Mouse (Mus musculus): ENCODE data around the gene Bdh1. TPM values are rescaled to one million over a fixed set of nuclear protein-coding genes. Genes with fewer than 3 reads are reported as not detected.

Bdh1 gene
- polyA plus RNA-seq, 1 experiment from 2014 or later: 22.7 TPM

DNA sequence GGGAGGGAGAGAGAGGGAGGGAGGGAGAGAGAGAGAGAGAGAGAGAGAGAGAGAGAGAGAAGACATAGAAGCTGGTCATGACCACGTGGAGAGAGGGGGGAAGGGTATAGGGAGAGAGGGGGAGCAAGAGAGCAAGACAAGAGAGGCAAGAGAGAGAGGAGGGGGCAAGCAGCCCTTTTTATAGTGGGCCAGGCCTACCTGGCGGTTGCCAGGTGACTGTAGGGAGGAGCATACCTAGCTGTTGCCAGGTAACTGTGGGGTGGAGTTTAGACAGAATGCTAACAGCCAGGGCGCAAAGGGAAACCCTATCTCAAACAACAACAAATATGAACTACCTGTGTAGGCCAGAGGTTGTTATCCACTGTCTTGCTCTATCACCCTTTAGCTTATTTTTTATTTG is 8.3 kb upstream of the Bdh1 start:
- Histone ChIP-seq H3K27ac (no peak overlapping the region), H3K9me3 (no peaks in the 10 kb centered on the region), H3K27me3 (no peaks in the 10 kb centered on the region), H3K9ac (no peak overlapping the region), H3K36me3 (no peaks in the 10 kb centered on the region), H3K4me1 (no peaks in the 10 kb centered on the region), H3K4me3 (no peak overlapping the region), H3K4me2 (replicated peaks) (no peak overlapping the region)
- ATAC-seq (ENCODE audit: insufficient number of reproducible peaks, insufficient read depth, low FRiP score, low TSS enrichment): no peak
- WGBS: 64% methylated on average over 3 of the region's 3 CpGs

DNA sequence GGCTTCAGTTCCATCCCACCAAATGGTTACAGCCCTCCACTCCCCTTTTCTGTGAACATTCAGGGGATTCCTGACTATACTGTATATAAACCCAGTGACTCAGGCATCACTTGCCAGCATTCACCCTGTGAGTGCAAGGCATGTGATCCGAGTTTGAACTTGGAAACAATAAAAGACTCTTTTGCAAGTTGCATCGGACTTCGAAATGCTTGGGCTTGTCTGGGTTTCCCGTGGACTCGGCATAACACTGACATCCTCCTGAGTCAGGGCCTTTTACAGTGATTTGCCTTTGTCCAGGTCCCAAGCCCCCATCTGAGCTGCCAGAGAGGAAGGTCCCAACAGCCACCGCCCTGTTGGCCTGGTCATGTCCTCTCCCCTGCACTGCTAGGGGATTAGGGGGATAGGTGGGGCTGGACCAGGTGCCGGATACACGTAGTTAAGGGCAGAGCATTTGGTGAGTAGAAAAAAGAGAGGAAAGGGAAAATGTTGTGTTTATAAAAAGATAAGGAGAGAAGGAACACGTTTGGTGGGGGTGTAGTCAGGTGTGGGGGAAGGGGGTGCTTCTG is 6.1 kb upstream of the Bdh1 start:
- no peak overlapping the region for H3K4me3 ChIP-seq
- no peak overlapping the region for H3K27ac ChIP-seq
- no peaks in the 10 kb centered on the region for H3K4me1 ChIP-seq
- H3K27me3 ChIP-seq: no peaks in the 10 kb centered on the region
- H3K9me3 ChIP-seq: no peaks in the 10 kb centered on the region
- no peak overlapping the region for H3K4me2 ChIP-seq (replicated peaks)
- no peak for ATAC-seq (ENCODE audit: insufficient number of reproducible peaks, insufficient read depth, low FRiP score, low TSS enrichment)
- H3K36me3 ChIP-seq: no peaks in the 10 kb centered on the region
- 58% methylated on average over 9 of the region's 9 CpGs for WGBS
- H3K9ac ChIP-seq: no peak overlapping the region

DNA sequence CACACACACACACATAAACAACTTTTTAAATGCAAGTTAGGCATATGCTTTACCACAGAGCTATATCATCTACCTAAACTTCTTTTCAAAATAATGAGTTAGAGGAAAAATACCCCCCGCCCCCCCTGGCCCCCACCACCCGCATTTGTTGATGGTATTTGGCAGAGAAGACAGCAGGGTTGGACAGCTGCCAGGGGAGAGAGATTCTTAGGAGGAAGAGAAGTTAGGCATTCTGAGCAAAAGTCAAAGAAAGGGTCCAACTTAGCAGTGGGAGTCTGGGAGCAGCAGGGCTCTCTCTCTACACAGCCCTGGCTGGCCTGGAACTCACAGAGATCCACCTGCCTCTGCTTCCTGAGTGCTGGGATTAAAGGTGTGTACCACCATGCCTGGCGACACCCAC is 3.4 kb upstream of the Bdh1 start:
- no peaks in the 10 kb centered on the region for H3K27me3 ChIP-seq

DNA sequence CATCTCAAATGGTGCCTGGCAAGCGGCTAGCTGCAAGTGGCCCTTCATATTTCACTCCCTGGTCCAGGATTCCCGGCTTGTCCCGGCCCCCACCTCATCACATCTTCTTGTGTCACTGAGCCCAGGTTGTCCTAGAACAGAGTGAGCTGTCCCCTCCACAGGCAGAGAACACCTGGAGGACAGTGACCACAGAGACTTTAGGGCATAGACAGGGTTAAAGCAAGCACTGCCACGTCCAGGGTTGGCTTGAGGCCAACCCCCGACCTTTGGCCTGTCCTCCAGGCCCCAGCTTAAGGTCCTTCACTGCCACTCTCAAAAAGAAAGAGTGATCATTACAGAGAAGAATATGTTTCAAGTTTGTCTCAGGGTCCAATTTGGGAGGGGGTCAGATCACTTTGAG is 2.6 kb upstream of the Bdh1 start:
- Histone ChIP-seq H3K4me3 (no peak overlapping the region), H3K9ac (no peak overlapping the region), H3K36me3 (no peaks in the 10 kb centered on the region), H3K9me3 (no peaks in the 10 kb centered on the region), H3K27me3 (no peaks in the 10 kb centered on the region), H3K4me1 (no peaks in the 10 kb centered on the region), H3K27ac (no peak overlapping the region), H3K4me2 (replicated peaks) (no peak overlapping the region)
- ATAC-seq (ENCODE audit: insufficient number of reproducible peaks, insufficient read depth, low FRiP score, low TSS enrichment): no peak
- WGBS: 66% methylated on average over 5 of the region's 5 CpGs

More for the DNA sequence above, 3.4 kb upstream of the Bdh1 start:
- Histone ChIP-seq H3K9me3 (no peaks in the 10 kb centered on the region), H3K27ac (no peak overlapping the region), H3K9ac (no peak overlapping the region), H3K36me3 (no peaks in the 10 kb centered on the region), H3K4me3 (no peak overlapping the region), H3K4me2 (replicated peaks) (no peak overlapping the region), H3K4me1 (no peaks in the 10 kb centered on the region)
- WGBS: 76% methylated on average over 3 of the region's 3 CpGs
- ATAC-seq (ENCODE audit: insufficient number of reproducible peaks, insufficient read depth, low FRiP score, low TSS enrichment): no peak

DNA sequence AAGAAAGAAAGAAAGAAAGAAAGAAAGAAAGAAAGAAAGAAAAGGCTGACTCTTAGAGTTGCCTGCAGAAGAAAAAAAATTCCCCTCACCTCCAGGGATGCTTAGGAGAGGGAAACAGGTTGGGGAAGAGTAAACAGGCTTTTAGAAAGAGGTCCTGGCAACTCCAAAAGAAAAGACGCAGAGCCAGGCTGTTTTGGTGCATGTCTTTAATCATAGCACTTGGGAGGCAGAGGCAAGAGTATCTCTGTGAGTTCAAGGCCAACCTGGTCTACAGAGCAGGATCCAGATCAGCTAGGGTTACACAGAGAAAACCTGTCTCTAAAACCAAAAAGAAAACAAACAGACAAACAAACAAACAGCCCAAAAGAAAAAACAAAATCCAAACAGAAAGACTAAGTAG is 642 bp downstream of the Bdh1 start:
- H3K27ac ChIP-seq: no peak overlapping the region
- no peak overlapping the region for H3K9ac ChIP-seq
- 58% methylated on average over 1 of the region's 1 CpGs for WGBS
- ATAC-seq (ENCODE audit: insufficient number of reproducible peaks, insufficient read depth, low FRiP score, low TSS enrichment): no peak
- H3K36me3 ChIP-seq: no peaks in the 10 kb centered on the region
- no peak overlapping the region for H3K4me2 ChIP-seq (replicated peaks)
- H3K4me1 ChIP-seq: no peaks in the 10 kb centered on the region
- peaks cover 12% of the 10 kb centered on the region for H3K27me3 ChIP-seq
- no peaks in the 10 kb centered on the region for H3K9me3 ChIP-seq
- H3K4me3 ChIP-seq: no peak overlapping the region

DNA sequence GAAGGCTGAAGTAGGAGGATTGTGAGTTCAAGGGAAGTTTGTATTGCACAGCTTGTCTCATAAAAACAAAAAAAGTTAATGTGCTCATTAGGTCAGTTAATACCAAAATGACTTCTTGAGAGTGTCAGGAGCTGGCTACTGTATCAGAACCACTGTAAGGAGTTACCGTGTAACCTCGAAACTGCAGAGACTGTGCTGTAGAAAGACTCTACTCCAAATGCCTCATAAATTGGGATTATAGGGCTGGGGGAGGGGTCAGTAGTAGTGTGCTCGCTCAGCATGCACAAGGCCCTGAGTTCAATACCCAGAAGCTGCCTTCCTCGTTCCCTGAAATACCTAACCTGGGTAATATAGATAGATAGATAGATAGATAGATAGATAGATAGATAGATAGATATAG is 1.3 kb downstream of the Bdh1 start:
- WGBS: 87% methylated on average over 4 of the region's 4 CpGs

DNA sequence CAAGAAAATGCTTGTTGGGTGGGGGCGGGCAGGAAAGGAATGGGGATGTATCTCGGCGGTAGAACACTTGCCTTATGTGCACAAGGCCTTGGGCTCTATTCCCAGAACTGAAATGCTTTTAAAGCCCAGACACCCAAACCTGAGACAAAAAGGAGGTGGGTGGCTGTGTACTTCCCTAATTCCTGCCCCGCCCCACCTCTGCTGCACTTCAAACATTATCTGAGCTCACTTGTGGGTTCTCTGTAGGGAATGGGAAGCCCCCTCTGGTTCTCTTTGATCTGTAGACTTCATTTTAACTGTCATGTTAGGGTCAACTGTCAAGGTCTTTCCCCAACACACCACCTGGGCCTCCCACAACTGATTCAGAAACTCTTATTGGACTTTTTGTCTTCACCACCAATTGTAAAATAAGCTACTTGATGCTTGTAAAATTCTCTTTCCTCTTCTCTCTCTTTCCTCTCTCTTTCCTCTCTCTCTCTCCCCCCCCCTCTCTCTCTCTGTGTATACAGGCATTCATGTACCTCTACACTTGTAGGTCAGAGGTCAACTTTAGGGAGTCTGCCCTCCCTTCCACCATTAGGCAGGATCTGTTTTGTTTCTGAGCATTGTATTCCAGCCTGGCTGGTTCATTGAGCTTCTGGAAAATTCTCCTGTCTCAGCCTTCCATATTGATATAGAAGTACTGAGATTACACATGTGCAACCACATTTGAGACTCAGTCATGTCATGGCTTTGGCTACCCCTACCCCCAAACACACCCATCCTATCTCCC is 2.5 kb downstream of the Bdh1 start:
- Histone ChIP-seq H3K36me3 (no peaks in the 10 kb centered on the region), H3K9ac (no peak overlapping the region), H3K27me3 (peaks cover 15% of the 10 kb centered on the region), H3K4me2 (replicated peaks) (no peak overlapping the region), H3K4me1 (no peaks in the 10 kb centered on the region), H3K4me3 (no peak overlapping the region), H3K27ac (no peak overlapping the region), H3K9me3 (no peaks in the 10 kb centered on the region)
- WGBS: 79% methylated on average over 4 of the region's 4 CpGs
- ATAC-seq (ENCODE audit: insufficient number of reproducible peaks, insufficient read depth, low FRiP score, low TSS enrichment): no peak

More for the DNA sequence above, 1.3 kb downstream of the Bdh1 start:
- Histone ChIP-seq H3K27ac (no peak overlapping the region), H3K9ac (no peak overlapping the region), H3K9me3 (no peaks in the 10 kb centered on the region), H3K4me3 (no peak overlapping the region), H3K36me3 (no peaks in the 10 kb centered on the region), H3K27me3 (peaks cover 15% of the 10 kb centered on the region), H3K4me2 (replicated peaks) (no peak overlapping the region), H3K4me1 (no peaks in the 10 kb centered on the region)
- no peak for ATAC-seq (ENCODE audit: insufficient number of reproducible peaks, insufficient read depth, low FRiP score, low TSS enrichment)

DNA sequence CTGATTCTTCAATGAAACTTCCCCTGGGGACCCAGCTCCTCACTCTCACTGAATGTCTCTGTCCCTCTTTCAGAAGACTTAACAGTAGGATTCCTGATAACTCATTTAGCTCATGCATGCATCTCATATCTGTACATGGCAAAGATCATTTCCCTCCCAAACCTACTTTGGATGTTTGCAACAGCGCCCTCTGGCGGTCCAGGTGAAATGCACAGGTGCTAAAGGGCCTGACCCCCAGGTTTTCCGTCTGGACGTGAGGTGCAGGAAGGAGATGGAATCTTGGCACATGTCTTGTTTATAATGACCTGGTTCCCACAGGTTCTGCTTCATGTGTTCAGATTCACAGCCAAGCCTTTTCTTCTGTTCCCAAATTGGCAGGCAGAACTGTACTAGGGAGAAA is 3.4 kb downstream of the Bdh1 start:
- no peaks in the 10 kb centered on the region for H3K4me1 ChIP-seq
- peaks cover 15% of the 10 kb centered on the region for H3K27me3 ChIP-seq
- 1% methylated on average over 4 of the region's 4 CpGs for WGBS
- no peaks in the 10 kb centered on the region for H3K9me3 ChIP-seq
- no peak overlapping the region for H3K9ac ChIP-seq
- H3K27ac ChIP-seq: no peak overlapping the region
- H3K4me2 ChIP-seq (replicated peaks): no peak overlapping the region
- no peak for ATAC-seq (ENCODE audit: insufficient number of reproducible peaks, insufficient read depth, low FRiP score, low TSS enrichment)
- H3K36me3 ChIP-seq: no peaks in the 10 kb centered on the region
- H3K4me3 ChIP-seq: no peak overlapping the region

DNA sequence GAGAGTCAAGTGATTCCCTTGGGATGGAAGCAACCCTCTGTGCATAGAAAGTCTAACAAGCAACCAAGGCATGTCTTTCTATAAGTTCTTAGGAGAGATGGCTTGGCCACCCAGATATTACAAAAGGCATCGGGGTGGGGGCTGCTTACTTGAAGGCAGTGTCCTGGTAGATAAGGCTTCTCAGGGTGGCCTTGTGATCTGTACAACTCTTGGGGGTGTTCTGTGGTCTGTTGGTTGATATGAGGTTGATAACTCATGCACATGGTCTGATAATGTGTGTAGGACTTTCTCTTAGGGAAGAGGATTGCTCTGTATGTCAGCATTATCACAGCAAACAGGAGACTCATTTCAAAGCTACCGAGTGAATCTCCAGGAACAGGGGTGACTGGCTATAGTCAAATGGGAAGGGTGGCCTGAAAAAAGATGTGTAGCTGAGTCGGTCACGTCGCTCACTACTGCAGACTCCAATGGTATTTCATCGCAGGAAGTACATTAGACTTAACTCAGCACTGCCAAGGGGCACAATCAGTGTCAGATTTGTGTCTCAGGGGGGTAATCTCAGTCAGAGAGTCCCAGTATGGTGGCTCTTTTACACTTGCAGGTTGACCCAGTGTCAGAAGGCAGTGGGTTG is 4.5 kb downstream of the Bdh1 start:
- ATAC-seq (ENCODE audit: insufficient number of reproducible peaks, insufficient read depth, low FRiP score, low TSS enrichment): no peak
- no peaks in the 10 kb centered on the region for H3K4me1 ChIP-seq
- H3K4me2 ChIP-seq (replicated peaks): no peak overlapping the region
- no peaks in the 10 kb centered on the region for H3K36me3 ChIP-seq
- no peak overlapping the region for H3K27ac ChIP-seq
- H3K27me3 ChIP-seq: peaks cover 15% of the 10 kb centered on the region
- H3K9ac ChIP-seq: no peak overlapping the region
- H3K4me3 ChIP-seq: no peak overlapping the region
- WGBS: 81% methylated on average over 6 of the region's 6 CpGs
- no peaks in the 10 kb centered on the region for H3K9me3 ChIP-seq

DNA sequence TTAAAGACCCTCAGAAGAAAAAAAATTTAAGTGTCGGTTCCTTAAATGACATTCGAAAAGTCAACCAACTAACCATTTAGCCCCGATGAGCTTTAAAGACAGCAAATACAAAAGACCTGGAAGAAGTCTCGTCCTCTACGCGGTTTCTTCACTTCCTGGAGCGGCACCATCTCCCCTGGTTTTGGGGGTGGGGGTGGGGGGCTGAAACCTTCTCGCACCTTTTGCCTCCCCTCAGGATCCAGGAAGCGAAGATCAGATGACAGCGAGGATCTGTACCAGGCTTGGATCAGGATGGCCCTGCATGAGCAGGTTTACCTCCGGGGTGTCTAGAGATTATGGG is 6.2 kb downstream of the Bdh1 start:
- H3K36me3 ChIP-seq: no peaks in the 10 kb centered on the region
- H3K27me3 ChIP-seq: peaks cover 15% of the 10 kb centered on the region
- H3K4me2 ChIP-seq (replicated peaks): peak overlapping the region; percentile 88
- 7% methylated on average over 11 of the region's 11 CpGs for WGBS
- H3K9ac ChIP-seq: peak overlapping the region; percentile 56
- no peaks in the 10 kb centered on the region for H3K4me1 ChIP-seq
- no peak overlapping the region for H3K27ac ChIP-seq
- no peak for ATAC-seq (ENCODE audit: insufficient number of reproducible peaks, insufficient read depth, low FRiP score, low TSS enrichment)
- no peaks in the 10 kb centered on the region for H3K9me3 ChIP-seq
- H3K4me3 ChIP-seq: peak overlapping the region; percentile 61

DNA sequence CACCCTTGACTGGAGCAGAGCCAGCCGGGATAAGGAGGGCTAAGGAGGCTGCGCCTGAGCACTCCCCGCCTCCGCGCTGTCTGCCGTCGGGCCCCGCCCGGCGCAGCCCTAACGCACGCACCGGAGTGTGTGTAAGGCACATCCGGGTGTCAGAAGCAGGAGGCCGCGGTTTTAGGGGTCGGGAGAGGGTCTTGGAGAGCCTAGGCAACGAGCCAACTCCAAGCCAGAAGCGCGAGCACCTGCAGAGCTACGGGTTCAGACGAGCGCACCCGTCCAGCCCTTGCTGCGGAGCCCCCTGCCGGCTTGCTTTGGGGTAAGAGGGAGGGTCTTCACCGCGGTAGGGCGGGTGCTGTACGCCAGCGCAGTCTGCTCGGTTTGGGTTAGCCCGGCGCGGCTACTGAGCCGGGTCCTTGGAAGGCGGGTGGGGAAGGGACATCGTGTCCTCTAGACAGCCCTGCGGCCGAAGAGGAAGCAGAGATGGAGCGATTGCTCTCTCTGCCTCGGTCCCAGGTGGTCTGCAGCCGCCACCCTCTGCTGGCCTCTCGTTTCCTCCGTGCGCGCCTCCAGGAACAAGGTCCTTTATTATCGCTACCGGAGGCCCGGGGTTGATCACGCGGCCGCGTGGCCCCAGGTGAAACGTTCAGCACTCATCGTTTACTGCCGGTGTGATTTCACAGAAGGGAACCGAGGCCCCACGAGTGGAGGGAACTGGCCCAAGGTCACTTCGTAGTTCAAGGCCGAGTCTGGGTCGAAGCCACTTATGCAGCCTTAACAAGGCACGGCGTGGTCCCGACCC is 6.8 kb downstream of the Bdh1 start:
- Histone ChIP-seq H3K4me3 (peak overlapping the region; percentile 61), H3K27ac (peak overlapping the region; percentile 80), H3K9ac (peak overlapping the region; percentile 56), H3K27me3 (peaks cover 15% of the 10 kb centered on the region), H3K4me1 (no peaks in the 10 kb centered on the region), H3K36me3 (no peaks in the 10 kb centered on the region), H3K9me3 (no peaks in the 10 kb centered on the region), H3K4me2 (replicated peaks) (peak overlapping the region; percentile 88)
- ATAC-seq (ENCODE audit: insufficient number of reproducible peaks, insufficient read depth, low FRiP score, low TSS enrichment): peak; percentile 50
- under 1% methylated on average over 65 of the region's 65 CpGs for WGBS
